Mouse (Mus musculus): Measurements from ENCODE around the gene Myh14.

- TF ChIP-seq POLR2A (IDR thresholded peaks at IDR 0.05; ENCODE audit: low read depth, low read length): no peak
- no peak for TF ChIP-seq CTCF (conservative IDR thresholded peaks at IDR 0.05 in 1 of 2, IDR thresholded peaks at IDR 0.05 in 1 of 2; ENCODE audit: low read depth in 2 of 2, low read length in 2 of 2)
- TF ChIP-seq E2F4 (IDR thresholded peaks at IDR 0.05; ENCODE audit: insufficient replicate concordance, low read depth, low read length): no peak
- TF ChIP-seq TBP (conservative IDR thresholded peaks at IDR 0.05; ENCODE audit: low read depth, low read length): no peak
- no peak for TF ChIP-seq MAX (IDR thresholded peaks at IDR 0.05; ENCODE audit: low read length)
- TF ChIP-seq TCF12 (IDR thresholded peaks at IDR 0.05; ENCODE audit: low read depth, low read length): no peak
Measured at GRCm38 (mm10) chr7:44588338-44588737, 82.3 kb downstream of the Myh14 start.

All from CH12.LX (cell line).